Mouse (Mus musculus) intestine, embryonic 14.5 days (tissue): Measurements from ENCODE around the gene Ackr3. TPM values are rescaled to one million over a fixed set of nuclear protein-coding genes. Genes with fewer than 3 reads are reported as not detected.

Source experiments
- ATAC-seq: fragments of 200-750 bp; cut with Nextera tagmentation; replicated peaks from 2 replicates; pipeline ENCODE4 v1.8.0; 2017; ENCODE audit warnings: low read depth, moderate number of reproducible peaks, moderate TSS enrichment, moderate library complexity; ENCODE audit not compliant: low FRiP score, low TSS enrichment
- DNase-seq: peaks from one replicate; pipeline ENCODE4 v3.0.0-alpha.2; 2018; ENCODE audit warnings: low spot score
- H3K27ac ChIP-seq: fragments of 300-500 bp; sonication (generic); 2 replicates; pipeline ENCODE4 v1.5.1; 2014; ENCODE audit warnings: low read depth, mild to moderate bottlenecking, control low read depth
- H3K27me3 ChIP-seq: fragments of 300-500 bp; sonication (generic); replicated peaks from 2 replicates; pipeline ENCODE4 v1.6.1; 2014; ENCODE audit warnings: low read length, control low read depth; ENCODE audit not compliant: control insufficient read depth, insufficient read depth
- H3K36me3 ChIP-seq: fragments of 300-500 bp; sonication (generic); 2 replicates; pipeline ENCODE4 v1.6.1; 2014; ENCODE audit warnings: low read length, control low read depth; ENCODE audit not compliant: control insufficient read depth, insufficient read depth
- H3K4me1 ChIP-seq: fragments of 300-500 bp; sonication (generic); replicated peaks from 2 replicates; pipeline ENCODE4 v1.6.1; 2014; ENCODE audit warnings: low read length, control low read depth, mixed read lengths; ENCODE audit not compliant: control insufficient read depth, insufficient read depth
- H3K4me2 ChIP-seq: fragments of 300-500 bp; sonication (generic); 2 replicates; pipeline ENCODE4 v1.6.1; 2014; ENCODE audit warnings: low read length
- H3K4me3 ChIP-seq: fragments of 300-500 bp; sonication (generic); 2 replicates; pipeline ENCODE4 v1.5.1; 2014; ENCODE audit warnings: low read depth, low read length, control low read depth, mixed read lengths
- H3K9ac ChIP-seq: fragments of 300-500 bp; sonication (generic); 2 replicates; pipeline ENCODE4 v1.6.1; 2014; ENCODE audit warnings: mild to moderate bottlenecking, low read length
- H3K9me3 ChIP-seq: fragments of 300-500 bp; sonication (generic); 2 replicates; pipeline ENCODE4 v1.6.1; 2016; ENCODE audit warnings: low read length, control low read depth; ENCODE audit not compliant: control insufficient read depth
- WGBS: fragments of 180-500 bp; shearing (Covaris S2); extraction: QIAGEN DNeasy Blood & Tissue Kit; methylation state at CpG from one replicate; pipeline ENCODE4 v1.1.7; 2014; 5-methylcytosine and 5-hydroxymethylcytosine counted together
- polyA plus RNA-seq: library from polyadenylated mRNA; unstranded; fragments of >200 nt; fragmentation: Nextera tagmentation; extraction: Ambion mirVana; gene quantifications from 2 replicates; pipeline ENCODE4 v1.2.1, GENCODE M21; 2014

The Ackr3 gene
- polyA plus RNA-seq, 1 experiment from 2014 or later = 19.9 TPM

DNA sequence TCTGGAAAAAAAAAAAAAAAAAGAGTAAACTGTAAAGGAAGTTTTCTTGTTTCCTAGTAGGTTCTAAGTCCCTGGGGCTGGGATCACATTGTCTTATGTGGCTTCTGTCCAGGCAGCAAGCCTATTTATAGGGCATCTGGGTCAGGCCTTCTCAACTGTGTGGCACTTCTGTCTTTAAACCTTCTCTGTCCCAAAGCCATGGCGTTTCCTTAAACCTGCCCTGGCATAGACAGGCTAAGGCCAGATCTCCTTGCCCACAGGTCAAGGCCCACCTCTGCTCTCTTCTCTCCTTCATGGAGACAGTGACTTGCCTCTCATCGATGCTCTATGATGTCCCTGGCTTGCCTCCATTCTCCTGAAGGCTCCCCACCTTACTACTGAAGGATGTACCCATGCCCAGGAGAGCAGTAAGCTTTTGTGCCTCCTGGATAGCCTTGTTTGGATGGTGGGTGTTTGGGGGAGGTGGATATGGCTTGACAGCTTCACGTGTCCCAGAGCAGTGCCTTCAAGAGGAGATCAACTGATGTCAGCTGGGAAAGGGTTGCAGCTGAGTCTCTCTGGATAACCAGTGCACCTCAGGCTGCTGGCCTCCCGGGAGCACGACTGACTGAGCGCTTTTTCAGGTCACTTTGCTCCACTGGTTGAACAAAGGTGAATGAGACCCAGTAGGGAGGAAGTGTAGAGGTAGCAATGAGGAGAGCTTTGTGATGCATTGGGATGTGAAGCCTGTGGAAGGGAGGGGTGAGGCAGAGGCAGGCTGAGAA is 4.1 kb downstream of the Ackr3 start:
- H3K27me3 ChIP-seq = no peaks in the 10 kb centered on the region
- H3K9me3 ChIP-seq = no peaks in the 10 kb centered on the region
- H3K4me2 ChIP-seq = no peak overlapping the region
- H3K4me3 ChIP-seq = no peak overlapping the region
- ATAC-seq (no peak), DNase-seq (no peak)
- 67% methylated on average over 6 of the region's 6 CpGs for WGBS
- no peak overlapping the region for H3K27ac ChIP-seq
- peaks cover 20% of the 10 kb centered on the region for H3K4me1 ChIP-seq
- H3K9ac ChIP-seq = no peak overlapping the region
- no peaks in the 10 kb centered on the region for H3K36me3 ChIP-seq

GRCm38 (mm10) chr1:90208503-90208860 is 4.7 kb downstream of the Ackr3 start:
- no peak overlapping the region for H3K4me2 ChIP-seq
- DNase-seq (no peak), ATAC-seq (no peak)
- H3K4me1 ChIP-seq = peaks cover 16% of the 10 kb centered on the region
- no peaks in the 10 kb centered on the region for H3K9me3 ChIP-seq
- no peaks in the 10 kb centered on the region for H3K27me3 ChIP-seq
- H3K9ac ChIP-seq = no peak overlapping the region
- WGBS = 76% methylated on average over 9 of the region's 9 CpGs
- H3K27ac ChIP-seq = no peak overlapping the region
- H3K4me3 ChIP-seq = no peak overlapping the region
- H3K36me3 ChIP-seq = no peaks in the 10 kb centered on the region

DNA sequence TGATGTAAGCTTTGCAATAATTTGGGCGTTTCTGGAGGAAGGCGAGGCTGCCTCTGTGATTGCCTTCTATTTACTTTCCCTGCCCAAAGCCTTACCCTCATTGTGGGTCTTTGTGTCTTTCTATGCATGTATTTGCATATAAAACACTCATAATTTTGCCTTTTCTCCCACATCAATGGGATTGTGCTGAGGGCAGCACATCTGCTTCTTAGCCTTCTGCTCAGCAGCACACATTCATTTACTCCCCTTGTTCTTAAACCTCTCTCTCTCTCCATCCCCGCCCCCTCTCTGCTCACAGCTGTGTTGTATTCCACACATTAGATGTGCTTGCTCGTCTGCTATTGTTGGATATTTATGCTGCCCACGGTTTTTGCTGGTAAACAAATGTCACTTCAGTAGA is 5.3 kb downstream of the Ackr3 start:
- DNase-seq = no peak
- Histone ChIP-seq H3K9me3 (no peaks in the 10 kb centered on the region), H3K4me3 (no peak overlapping the region), H3K4me2 (no peak overlapping the region), H3K36me3 (no peaks in the 10 kb centered on the region), H3K4me1 (peaks cover 12% of the 10 kb centered on the region), H3K9ac (no peak overlapping the region), H3K27me3 (no peaks in the 10 kb centered on the region), H3K27ac (no peak overlapping the region)
- no peak for ATAC-seq
- WGBS = 76% methylated on average over 5 of the region's 5 CpGs

GRCm38 (mm10) chr1:90209741-90210140 is 6.0 kb downstream of the Ackr3 start:
- no peak for ATAC-seq
- Histone ChIP-seq H3K36me3 (peaks cover 4% of the 10 kb centered on the region; the same call in 1 of the 2 replicates), H3K27ac (no peak overlapping the region), H3K9ac (no peak overlapping the region), H3K27me3 (no peaks in the 10 kb centered on the region), H3K9me3 (no peaks in the 10 kb centered on the region), H3K4me3 (no peak overlapping the region), H3K4me2 (no peak overlapping the region), H3K4me1 (peaks cover 10% of the 10 kb centered on the region; the same call in 1 of the 2 replicates)
- 64% methylated on average over 2 of the region's 2 CpGs for WGBS
- no peak for DNase-seq

GRCm38 (mm10) chr1:90210346-90210745 is 6.6 kb downstream of the Ackr3 start:
- DNase-seq (no peak), ATAC-seq (no peak)
- 85% methylated on average over 6 of the region's 6 CpGs for WGBS
- peaks cover 8% of the 10 kb centered on the region for H3K36me3 ChIP-seq
- no peak overlapping the region for H3K4me3 ChIP-seq
- peaks cover 10% of the 10 kb centered on the region; the same call in 1 of the 2 replicates for H3K4me1 ChIP-seq
- H3K9me3 ChIP-seq = no peaks in the 10 kb centered on the region
- H3K4me2 ChIP-seq = no peak overlapping the region
- no peak overlapping the region for H3K27ac ChIP-seq
- no peak overlapping the region for H3K9ac ChIP-seq
- no peaks in the 10 kb centered on the region for H3K27me3 ChIP-seq

GRCm38 (mm10) chr1:90210761-90211160 is 7.0 kb downstream of the Ackr3 start:
- 80% methylated on average over 4 of the region's 4 CpGs for WGBS
- DNase-seq = no peak
- Histone ChIP-seq H3K4me3 (no peak overlapping the region), H3K9ac (no peak overlapping the region), H3K27ac (no peak overlapping the region), H3K36me3 (peaks cover 13% of the 10 kb centered on the region), H3K9me3 (no peaks in the 10 kb centered on the region), H3K27me3 (no peaks in the 10 kb centered on the region), H3K4me1 (peaks cover 7% of the 10 kb centered on the region; the same call in 1 of the 2 replicates), H3K4me2 (no peak overlapping the region)
- no peak for ATAC-seq

DNA sequence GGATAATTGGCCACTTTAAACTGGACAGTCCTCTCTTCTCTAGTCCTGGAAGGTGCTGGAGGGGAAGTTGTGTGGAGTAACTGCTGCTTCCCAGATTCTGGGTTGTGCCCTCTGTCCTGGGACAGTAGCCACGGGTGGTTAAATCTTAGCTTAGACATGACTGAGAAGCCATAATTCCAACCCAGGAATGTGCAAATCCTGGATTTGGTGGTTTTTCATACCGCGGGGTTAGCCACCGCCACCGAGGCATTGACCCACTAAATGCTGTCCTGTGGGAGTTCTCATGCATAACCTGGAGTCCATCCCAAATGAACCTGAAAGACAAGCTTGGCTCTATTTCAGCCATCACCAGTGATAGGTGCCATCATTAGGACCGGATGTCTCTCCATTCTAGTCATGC is 8.6 kb downstream of the Ackr3 start:
- ATAC-seq (no peak), DNase-seq (no peak)
- Histone ChIP-seq H3K4me2 (no peak overlapping the region), H3K27ac (no peak overlapping the region), H3K9me3 (no peaks in the 10 kb centered on the region), H3K4me1 (no peaks in the 10 kb centered on the region), H3K9ac (no peak overlapping the region), H3K36me3 (peaks cover 20% of the 10 kb centered on the region), H3K27me3 (no peaks in the 10 kb centered on the region), H3K4me3 (no peak overlapping the region)
- 96% methylated on average over 6 of the region's 6 CpGs for whole genome bisulfite sequencing

DNA sequence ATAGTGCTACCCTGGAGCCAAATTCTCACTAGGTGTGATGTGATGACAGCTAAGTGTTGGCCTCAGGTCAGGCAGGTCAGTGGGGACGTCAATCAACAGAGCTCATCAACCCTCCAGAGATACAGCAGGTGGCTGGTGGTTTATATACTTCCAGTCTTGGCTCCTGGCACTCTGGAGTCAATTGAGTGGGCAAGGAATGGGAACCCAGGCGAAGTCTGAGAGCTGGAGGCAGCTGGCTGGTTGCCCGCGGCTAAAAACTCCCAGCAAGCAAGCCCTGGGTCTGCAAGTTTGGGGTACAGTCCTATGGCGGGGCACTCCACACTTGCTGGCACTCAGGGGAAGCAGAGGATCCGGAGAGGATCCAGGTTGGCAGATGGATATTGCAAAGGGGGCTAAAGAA is 9.1 kb downstream of the Ackr3 start:
- H3K4me1 ChIP-seq = no peaks in the 10 kb centered on the region
- H3K27me3 ChIP-seq = no peaks in the 10 kb centered on the region
- H3K36me3 ChIP-seq = peaks cover 20% of the 10 kb centered on the region
- no peak for DNase-seq
- H3K27ac ChIP-seq = no peak overlapping the region
- no peak overlapping the region for H3K4me3 ChIP-seq
- H3K4me2 ChIP-seq = no peak overlapping the region
- no peak for ATAC-seq
- WGBS = 87% methylated on average over 6 of the region's 6 CpGs
- no peak overlapping the region for H3K9ac ChIP-seq
- H3K9me3 ChIP-seq = peaks cover under 1% of the 10 kb centered on the region; the same call in 1 of the 2 replicates

GRCm38 (mm10) chr1:90214021-90214420 is 10.2 kb downstream of the Ackr3 start:
- no peaks in the 10 kb centered on the region for H3K27me3 ChIP-seq
- peaks cover 20% of the 10 kb centered on the region for H3K36me3 ChIP-seq
- no peak overlapping the region for H3K4me2 ChIP-seq
- ATAC-seq = no peak
- peaks cover 3% of the 10 kb centered on the region; the same call in 1 of the 2 replicates for H3K9me3 ChIP-seq
- no peak overlapping the region for H3K27ac ChIP-seq
- no peak overlapping the region for H3K9ac ChIP-seq
- 96% methylated on average over 12 of the region's 12 CpGs for WGBS
- DNase-seq = no peak
- no peaks in the 10 kb centered on the region for H3K4me1 ChIP-seq
- no peak overlapping the region for H3K4me3 ChIP-seq
